Mouse (Mus musculus) embryonic facial prominence, embryonic 13.5 days (tissue): Measurements from ENCODE around the gene Atpif1. TPM values are rescaled to one million over a fixed set of nuclear protein-coding genes. Genes with fewer than 3 reads are reported as not detected.

Experiments
- ATAC-seq: fragments of 200-750 bp; cut with Nextera tagmentation; 2 replicates; pipeline ENCODE4 v1.8.0; 2017; ENCODE audit warnings: low read depth; ENCODE audit not compliant: insufficient number of reproducible peaks, insufficient read depth, low FRiP score, low TSS enrichment
- H3K27ac ChIP-seq: fragments of 300-500 bp; sonication (generic); 2 replicates; pipeline ENCODE4 v1.5.1; 2015; ENCODE audit warnings: moderate library complexity, mild to moderate bottlenecking, inconsistent platforms
- H3K27me3 ChIP-seq: fragments of 300-500 bp; sonication (generic); 2 replicates; pipeline ENCODE4 v1.6.1; 2015; ENCODE audit warnings: mild to moderate bottlenecking, inconsistent platforms
- H3K36me3 ChIP-seq: fragments of 300-500 bp; sonication (generic); 2 replicates; pipeline ENCODE4 v1.6.1; 2015; ENCODE audit warnings: mild to moderate bottlenecking, inconsistent platforms
- H3K4me1 ChIP-seq: fragments of 300-500 bp; sonication (generic); 2 replicates; pipeline ENCODE4 v1.6.1; 2015; ENCODE audit warnings: inconsistent platforms
- H3K4me2 ChIP-seq: fragments of 300-500 bp; sonication (generic); 2 replicates; pipeline ENCODE4 v1.6.1; 2015; ENCODE audit warnings: moderate library complexity, mild to moderate bottlenecking, inconsistent platforms
- H3K4me3 ChIP-seq: fragments of 300-500 bp; sonication (generic); 2 replicates; pipeline ENCODE4 v1.5.1; 2015; ENCODE audit warnings: mild to moderate bottlenecking, inconsistent platforms
- H3K9ac ChIP-seq: fragments of 300-500 bp; sonication (generic); 2 replicates; pipeline ENCODE4 v1.6.1; 2015; ENCODE audit warnings: mild to moderate bottlenecking, inconsistent platforms
- H3K9me3 ChIP-seq: fragments of 300-500 bp; sonication (generic); 2 replicates; pipeline ENCODE4 v1.6.1; 2016; ENCODE audit warnings: inconsistent platforms
- WGBS: fragments of 180-500 bp; shearing (Covaris S2); methylation state at CpG from one replicate; pipeline ENCODE4 v1.1.7; 2015; ENCODE audit warnings: mixed read lengths; 5-methylcytosine and 5-hydroxymethylcytosine counted together
- polyA plus RNA-seq: library from polyadenylated mRNA; unstranded; fragments of >200 nt; fragmentation: Nextera tagmentation; extraction: Ambion mirVana; gene quantifications from 2 replicates; pipeline ENCODE4 v1.2.1, GENCODE M21; 2015

The Atpif1 gene
- polyA plus RNA-seq, 1 experiment from 2014 or later = 1,173 TPM

- Histone ChIP-seq H3K27ac (no peak overlapping the region), H3K4me1 (peaks cover 19% of the 10 kb centered on the region), H3K9me3 (no peaks in the 10 kb centered on the region), H3K4me3 (no peak overlapping the region), H3K4me2 (no peak overlapping the region), H3K9ac (no peak overlapping the region), H3K27me3 (no peaks in the 10 kb centered on the region), H3K36me3 (no peaks in the 10 kb centered on the region)
- WGBS = 80% methylated on average over 6 of the region's 6 CpGs
- ATAC-seq = no peak
These were observed 27.2 kb downstream of the Atpif1 start for GRCm38 (mm10) chr4:132506250-132506649.

DNA sequence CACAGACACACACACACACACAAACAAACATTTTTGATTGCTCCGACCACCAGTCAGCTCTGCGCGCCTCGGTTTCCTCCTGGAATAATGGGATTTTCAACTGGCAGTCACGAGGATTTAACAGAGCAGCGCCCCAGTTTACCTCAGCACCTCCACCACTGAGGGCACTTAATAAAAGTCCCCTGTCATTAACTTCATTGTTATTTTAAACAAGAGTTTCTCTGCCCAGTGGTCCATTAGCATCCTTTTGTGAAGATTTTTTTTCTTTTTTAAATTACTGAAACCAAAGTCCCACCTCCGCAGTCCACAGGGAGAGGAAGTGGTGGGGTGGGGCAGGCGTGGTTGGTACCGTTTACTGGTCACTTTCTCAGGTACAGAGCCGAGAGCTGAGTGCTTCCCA lies 27.7 kb downstream of the Atpif1 start:
- WGBS = 40% methylated on average over 10 of the region's 10 CpGs

DNA sequence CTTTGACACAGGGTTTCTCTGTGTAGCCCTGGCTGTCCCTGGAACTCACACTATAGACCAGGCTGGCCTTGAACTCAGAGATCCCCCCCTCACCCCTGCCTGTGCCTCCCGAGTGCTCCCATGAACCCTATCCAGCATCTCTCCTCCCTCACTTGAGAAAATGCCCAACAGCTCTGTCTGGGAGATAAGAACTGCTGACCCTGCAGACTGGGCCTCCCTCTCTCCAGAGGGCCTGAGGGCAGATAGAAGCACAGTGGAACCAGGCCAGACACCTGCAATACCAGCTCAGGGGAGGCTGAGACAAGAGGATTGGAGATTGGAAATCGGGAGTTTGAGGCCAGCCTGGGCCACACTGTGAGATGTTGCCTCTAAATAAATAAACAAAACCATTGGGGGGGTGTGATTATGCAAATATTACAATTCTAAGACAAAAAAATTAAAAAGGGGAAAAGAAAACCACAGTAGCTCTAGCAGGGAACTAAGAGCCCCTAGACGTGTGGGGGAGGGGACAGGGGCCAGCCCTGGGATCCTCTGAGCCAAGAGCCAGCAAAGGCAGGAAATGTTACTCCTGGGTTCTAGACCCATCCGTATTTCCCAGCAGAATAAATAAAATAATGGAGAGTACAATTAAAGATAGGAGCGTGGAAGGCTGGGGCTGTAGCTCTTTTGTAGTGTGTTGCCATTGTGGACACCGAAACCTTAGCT lies 28.3 kb downstream of the Atpif1 start:
- Histone ChIP-seq H3K4me3 (no peak overlapping the region), H3K36me3 (no peaks in the 10 kb centered on the region), H3K27me3 (no peaks in the 10 kb centered on the region), H3K9me3 (no peaks in the 10 kb centered on the region), H3K27ac (no peak overlapping the region), H3K9ac (no peak overlapping the region), H3K4me1 (peaks cover 15% of the 10 kb centered on the region), H3K4me2 (no peak overlapping the region)
- no peak for ATAC-seq
- WGBS = 62% methylated on average over 6 of the region's 6 CpGs

More for the DNA sequence above, 27.7 kb downstream of the Atpif1 start:
- H3K27me3 ChIP-seq = no peaks in the 10 kb centered on the region
- H3K4me2 ChIP-seq = no peak overlapping the region
- peaks cover 18% of the 10 kb centered on the region for H3K4me1 ChIP-seq
- no peak overlapping the region for H3K9ac ChIP-seq
- ATAC-seq = no peak
- H3K4me3 ChIP-seq = no peak overlapping the region
- no peak overlapping the region for H3K27ac ChIP-seq
- no peaks in the 10 kb centered on the region for H3K36me3 ChIP-seq
- H3K9me3 ChIP-seq = no peaks in the 10 kb centered on the region

DNA sequence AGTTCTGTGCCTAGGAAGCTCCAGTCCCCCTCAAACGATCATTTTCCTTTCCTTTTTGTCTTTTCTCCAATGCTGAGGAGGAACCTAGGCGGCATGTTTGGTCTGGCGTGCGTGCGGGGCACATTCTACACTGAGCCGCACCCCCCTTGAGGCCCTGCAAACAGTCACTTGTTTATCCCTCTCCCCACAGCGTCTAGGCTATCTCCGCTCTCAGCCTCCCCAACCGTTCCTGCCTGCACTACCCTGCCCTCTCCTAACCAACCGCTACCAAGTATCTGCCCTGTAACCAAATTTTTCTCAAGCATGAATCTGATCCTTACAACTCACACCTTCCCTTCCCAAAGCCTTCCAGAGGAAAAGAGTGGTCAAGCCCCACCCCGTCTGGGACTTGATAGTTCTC lies 30.1 kb downstream of the Atpif1 start:
- H3K36me3 ChIP-seq = peaks cover 14% of the 10 kb centered on the region
- peaks cover 7% of the 10 kb centered on the region; the same call in 1 of the 2 replicates for H3K4me1 ChIP-seq
- no peak for ATAC-seq
- 82% methylated on average over 11 of the region's 11 CpGs for WGBS
- no peaks in the 10 kb centered on the region for H3K9me3 ChIP-seq
- no peak overlapping the region for H3K4me2 ChIP-seq
- H3K27ac ChIP-seq = no peak overlapping the region
- H3K27me3 ChIP-seq = no peaks in the 10 kb centered on the region
- H3K9ac ChIP-seq = no peak overlapping the region
- H3K4me3 ChIP-seq = no peak overlapping the region

DNA sequence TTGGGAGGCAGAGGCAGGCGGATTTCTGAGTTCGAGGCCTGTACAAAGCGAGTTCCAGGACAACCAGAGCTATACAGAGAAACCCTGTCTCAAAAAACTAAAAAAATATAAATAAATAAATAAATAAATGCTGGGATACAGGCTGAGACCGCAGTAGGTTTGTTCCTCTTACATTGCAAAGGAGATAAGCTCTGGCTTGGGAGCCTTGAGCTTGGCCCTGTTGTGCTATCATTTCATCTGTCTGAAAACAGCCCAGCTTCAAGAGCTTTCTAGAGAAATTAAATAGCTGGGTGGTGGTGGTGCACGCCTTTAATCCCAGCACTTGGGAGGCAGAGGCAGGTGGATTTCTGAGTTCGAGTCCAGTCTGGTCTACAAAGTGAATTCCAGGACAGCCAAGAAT lies 31.8 kb downstream of the Atpif1 start:
- Histone ChIP-seq H3K9ac (no peak overlapping the region), H3K9me3 (no peaks in the 10 kb centered on the region), H3K4me1 (no peaks in the 10 kb centered on the region), H3K36me3 (peaks cover 28% of the 10 kb centered on the region), H3K4me3 (no peak overlapping the region), H3K27ac (no peak overlapping the region), H3K4me2 (no peak overlapping the region), H3K27me3 (no peaks in the 10 kb centered on the region)
- no peak for ATAC-seq
- 95% methylated on average over 6 of the region's 6 CpGs for WGBS

DNA sequence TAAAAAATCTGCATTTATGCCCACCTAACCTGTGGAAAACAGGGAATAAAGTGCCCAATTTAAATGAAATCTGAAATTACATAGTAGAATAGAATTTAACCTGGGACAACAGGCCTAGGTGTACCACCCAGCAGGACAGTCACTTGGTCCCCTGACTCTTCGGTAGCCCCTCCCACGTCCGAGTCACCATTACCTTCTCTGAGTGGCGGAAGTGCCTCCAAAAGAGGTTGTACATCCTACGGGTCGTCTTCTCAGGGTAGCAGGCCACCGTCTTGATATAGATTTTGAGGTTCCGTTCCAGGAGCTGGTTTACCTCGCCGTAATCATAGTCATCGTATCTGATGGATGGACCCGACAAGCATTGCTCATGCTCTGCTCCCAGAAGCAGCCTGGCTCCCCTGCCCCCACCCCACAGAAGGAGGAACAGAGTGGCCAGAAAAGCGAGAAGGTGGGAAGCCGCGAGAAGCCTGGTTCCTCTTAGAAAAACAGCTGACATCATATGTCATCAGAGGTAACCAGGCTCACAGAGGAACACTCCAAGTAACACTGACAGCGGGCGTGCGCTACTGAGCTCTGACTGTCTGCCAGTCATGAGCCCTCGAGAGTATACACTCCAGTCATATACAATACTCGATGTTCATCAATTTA lies 39.1 kb downstream of the Atpif1 start:
- WGBS = 91% methylated on average over 20 of the region's 20 CpGs
- H3K36me3 ChIP-seq = peaks cover 57% of the 10 kb centered on the region

DNA sequence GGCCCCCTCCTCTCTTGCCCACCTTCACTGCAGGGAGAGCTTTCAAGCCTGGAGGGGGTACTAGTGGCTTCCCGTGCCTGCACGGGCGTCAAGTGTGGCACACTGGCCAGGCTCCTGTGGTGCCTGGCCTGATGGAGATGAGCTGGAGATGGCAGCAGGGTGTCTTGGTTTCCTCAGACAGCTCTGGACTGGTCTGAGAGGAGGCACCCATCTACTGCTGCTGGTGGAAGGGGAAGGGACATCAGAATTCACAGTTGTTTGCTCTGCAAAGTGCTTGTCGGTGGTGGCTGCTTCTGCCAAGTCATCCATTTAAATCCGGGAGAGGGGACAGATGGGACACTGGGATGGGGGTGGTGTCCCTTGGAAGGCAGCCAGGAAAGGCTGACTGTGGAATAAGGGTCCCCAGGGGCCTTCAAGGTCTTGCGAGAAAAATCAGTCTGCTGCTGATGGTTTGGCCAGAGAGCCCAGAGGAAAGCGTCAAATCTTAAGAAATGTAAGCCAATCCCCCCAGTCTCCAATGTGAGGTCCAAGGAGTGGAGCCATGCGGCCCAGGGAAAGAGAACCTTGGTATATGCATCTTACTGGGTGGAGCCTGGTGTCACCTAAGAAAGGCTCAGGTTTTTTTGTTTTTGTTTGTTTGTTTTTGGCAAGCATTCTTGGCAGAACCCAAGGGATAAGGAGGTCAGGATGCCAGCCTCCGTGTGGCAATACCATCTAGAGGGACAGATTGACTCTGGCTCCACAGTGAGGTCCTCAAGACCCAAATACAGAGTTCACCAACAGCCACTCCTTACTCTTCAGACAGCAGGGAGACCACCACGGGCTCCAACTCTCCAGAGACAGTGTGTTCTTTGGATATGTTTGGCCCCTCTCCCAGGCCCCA lies 41.0 kb downstream of the Atpif1 start:
- H3K4me3 ChIP-seq = no peak overlapping the region
- no peak overlapping the region for H3K27ac ChIP-seq
- H3K4me2 ChIP-seq = no peak overlapping the region
- 77% methylated on average over 10 of the region's 10 CpGs for WGBS
- no peak for ATAC-seq
- no peaks in the 10 kb centered on the region for H3K27me3 ChIP-seq
- H3K9me3 ChIP-seq = no peaks in the 10 kb centered on the region
- no peak overlapping the region for H3K9ac ChIP-seq
- H3K4me1 ChIP-seq = peaks cover 9% of the 10 kb centered on the region; the same call in 1 of the 2 replicates
- H3K36me3 ChIP-seq = peaks cover 40% of the 10 kb centered on the region

More for the DNA sequence above, 39.1 kb downstream of the Atpif1 start:
- H3K9me3 ChIP-seq = no peaks in the 10 kb centered on the region
- no peaks in the 10 kb centered on the region for H3K4me1 ChIP-seq
- H3K9ac ChIP-seq = no peak overlapping the region
- no peak overlapping the region for H3K4me3 ChIP-seq
- no peaks in the 10 kb centered on the region for H3K27me3 ChIP-seq
- no peak overlapping the region for H3K27ac ChIP-seq
- H3K4me2 ChIP-seq = no peak overlapping the region
- no peak for ATAC-seq

GRCm38 (mm10) chr4:132491748-132492147 lies 41.7 kb downstream of the Atpif1 start:
- ATAC-seq = no peak
- Histone ChIP-seq H3K36me3 (peaks cover 34% of the 10 kb centered on the region), H3K9ac (no peak overlapping the region), H3K27ac (no peak overlapping the region), H3K9me3 (no peaks in the 10 kb centered on the region), H3K4me3 (no peak overlapping the region), H3K27me3 (no peaks in the 10 kb centered on the region), H3K4me1 (peaks cover 9% of the 10 kb centered on the region; the same call in 1 of the 2 replicates), H3K4me2 (no peak overlapping the region)
- 88% methylated on average over 6 of the region's 6 CpGs for WGBS

DNA sequence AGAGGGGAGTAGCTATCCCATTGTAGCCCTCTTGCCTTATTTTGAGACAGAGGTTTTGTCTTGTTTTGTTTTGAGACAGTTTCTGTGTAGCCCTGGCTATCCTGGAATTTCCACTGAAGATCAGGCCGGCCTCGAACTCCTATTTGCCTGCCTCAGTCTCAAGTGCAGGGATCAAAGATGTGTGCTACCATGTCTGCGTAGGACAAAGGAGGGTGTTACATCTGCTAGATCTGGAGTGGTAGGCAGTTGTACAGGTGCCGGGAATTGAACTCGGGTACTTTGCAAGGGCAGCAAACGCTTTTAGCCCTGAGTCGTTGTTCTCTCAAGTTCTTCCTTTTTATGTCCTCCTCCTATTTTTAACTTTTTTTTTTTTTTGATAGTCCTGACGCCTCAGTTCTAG lies 42.4 kb downstream of the Atpif1 start:
- no peaks in the 10 kb centered on the region for H3K27me3 ChIP-seq
- H3K36me3 ChIP-seq = peaks cover 29% of the 10 kb centered on the region
- H3K4me1 ChIP-seq = peaks cover 9% of the 10 kb centered on the region; the same call in 1 of the 2 replicates
- no peak for ATAC-seq
- WGBS = 89% methylated on average over 8 of the region's 8 CpGs
- no peak overlapping the region for H3K9ac ChIP-seq
- no peak overlapping the region for H3K4me2 ChIP-seq
- H3K27ac ChIP-seq = no peak overlapping the region
- H3K4me3 ChIP-seq = no peak overlapping the region
- H3K9me3 ChIP-seq = no peaks in the 10 kb centered on the region

DNA sequence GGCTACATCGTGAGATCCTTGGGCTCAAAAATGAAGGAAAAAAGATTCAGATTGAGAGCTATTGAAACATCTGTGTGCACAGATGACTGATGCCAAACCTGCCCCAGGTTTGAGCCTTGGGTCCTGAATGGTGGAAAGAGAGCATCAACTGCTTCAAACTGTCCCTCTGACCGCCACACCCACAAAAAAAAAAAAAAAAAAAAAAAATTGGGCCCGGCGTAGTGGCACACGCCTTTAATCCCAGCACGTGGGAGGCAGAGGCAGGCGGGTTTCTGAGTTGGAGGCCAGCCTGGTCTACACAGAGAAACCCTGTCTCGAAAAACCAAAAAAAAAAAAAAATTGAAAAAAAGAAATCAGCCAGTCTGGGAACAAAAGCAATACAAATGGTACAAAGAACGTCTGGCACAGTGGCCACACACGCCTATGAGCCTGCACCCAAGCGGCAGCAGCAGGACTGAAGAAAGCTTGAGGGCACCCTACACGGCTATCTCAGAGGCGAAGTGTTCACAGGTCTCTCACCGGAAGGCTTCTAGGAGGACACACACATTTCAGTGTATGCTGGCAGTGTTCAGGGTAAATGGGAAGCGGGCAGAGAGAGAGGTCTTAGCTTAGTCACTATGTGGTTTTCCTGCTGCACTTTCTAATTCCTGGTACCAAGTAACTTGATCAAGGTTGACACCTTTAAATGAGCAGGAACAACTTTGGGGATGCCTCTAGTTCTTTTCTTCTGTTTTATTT lies 43.0 kb downstream of the Atpif1 start:
- H3K4me2 ChIP-seq = no peak overlapping the region
- no peak for ATAC-seq
- H3K27ac ChIP-seq = no peak overlapping the region
- H3K36me3 ChIP-seq = peaks cover 23% of the 10 kb centered on the region
- H3K4me3 ChIP-seq = no peak overlapping the region
- no peaks in the 10 kb centered on the region for H3K9me3 ChIP-seq
- H3K4me1 ChIP-seq = peaks cover 9% of the 10 kb centered on the region; the same call in 1 of the 2 replicates
- H3K27me3 ChIP-seq = no peaks in the 10 kb centered on the region
- H3K9ac ChIP-seq = no peak overlapping the region
- WGBS = 89% methylated on average over 15 of the region's 15 CpGs

GRCm38 (mm10) chr4:132488976-132489375 lies 44.5 kb downstream of the Atpif1 start:
- Histone ChIP-seq H3K27ac (no peak overlapping the region), H3K4me3 (no peak overlapping the region), H3K36me3 (peaks cover 15% of the 10 kb centered on the region), H3K4me1 (peaks cover 9% of the 10 kb centered on the region; the same call in 1 of the 2 replicates), H3K4me2 (no peak overlapping the region), H3K9me3 (no peaks in the 10 kb centered on the region), H3K9ac (no peak overlapping the region), H3K27me3 (no peaks in the 10 kb centered on the region)
- 80% methylated on average over 6 of the region's 6 CpGs for WGBS
- no peak for ATAC-seq
